Mouse (Mus musculus) fibroblast of lung, adult 2 months (primary cell): ENCODE data around the gene Fabp3.

Source experiments
- DNase-seq: peaks from one replicate; pipeline ENCODE4 v3.0.0-alpha.2; 2011; ENCODE audit warnings: low read depth

Gene Fabp3

DNA sequence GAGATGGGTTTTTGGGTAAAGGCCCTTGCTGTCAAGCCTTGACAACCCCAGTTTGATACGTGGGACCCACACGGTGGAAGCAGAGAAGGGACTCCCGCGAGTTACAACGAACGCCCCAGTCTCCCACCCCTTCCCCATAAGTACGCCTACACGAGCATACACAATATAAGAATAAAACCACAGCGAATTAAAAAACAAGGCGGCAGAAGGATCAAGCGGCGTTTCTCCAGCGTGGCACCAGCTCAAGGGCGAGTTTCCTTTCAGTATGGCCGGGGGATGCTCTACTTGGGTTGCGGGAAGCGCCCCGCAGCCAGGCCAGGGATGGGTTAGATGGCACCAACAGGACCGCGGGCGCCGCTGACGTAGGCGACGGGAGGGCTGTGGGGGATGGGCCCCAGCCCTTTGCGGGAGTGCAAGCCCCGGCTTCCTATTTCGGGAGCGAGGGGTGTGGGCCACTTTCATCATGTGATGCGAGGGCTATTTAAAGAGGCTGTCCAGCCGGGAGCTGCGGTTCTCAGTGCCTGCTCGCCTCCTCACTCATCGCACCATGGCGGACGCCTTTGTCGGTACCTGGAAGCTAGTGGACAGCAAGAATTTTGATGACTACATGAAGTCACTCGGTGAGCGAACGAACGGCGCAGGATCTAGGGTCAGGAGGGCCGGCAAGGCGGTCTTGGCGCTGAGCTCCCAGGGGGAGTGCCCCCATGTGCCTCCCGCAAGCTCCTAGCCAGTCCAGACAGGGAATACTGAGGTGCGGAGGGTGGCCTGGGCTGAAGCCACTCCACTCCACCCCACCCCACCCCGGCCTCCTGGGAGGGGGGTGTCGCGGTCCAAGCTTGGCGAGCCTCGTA lies at the start of gene Fabp3, which contains the start of gene Gm10570:
TSS of gene Fabp3 (plus strand) at position 365 of the 851 bp plus-strand sequence.
TSS of gene Gm10570 (minus strand) at position 444 of the 851 bp plus-strand sequence.
- DNase-seq, result no peak

GRCm38 (mm10) chr4:130260406-130260805 lies 48.0 kb upstream of the Fabp3 start:
- no peak for DNase-seq

DNA sequence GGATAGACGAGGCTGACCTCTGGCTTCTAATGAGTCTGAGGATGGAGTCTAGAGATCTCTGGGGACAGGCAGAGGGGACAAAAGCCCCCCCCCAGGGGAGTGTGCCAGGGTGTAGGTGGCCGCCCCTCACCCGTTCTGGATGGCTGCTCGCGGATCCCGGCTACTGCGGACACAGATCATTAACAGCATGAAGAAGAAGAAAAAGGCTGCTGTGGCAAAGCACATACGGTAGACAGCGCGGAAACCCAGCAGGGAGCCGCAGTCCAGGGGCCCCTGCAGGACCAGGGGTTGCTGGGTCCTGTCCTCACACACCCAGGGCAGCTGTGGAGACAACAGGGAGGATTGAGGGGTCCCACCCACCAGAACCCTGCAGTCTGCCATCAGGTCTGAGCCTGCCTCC lies 44.3 kb upstream of the Fabp3 start:
- DNase-seq, result no peak

DNA sequence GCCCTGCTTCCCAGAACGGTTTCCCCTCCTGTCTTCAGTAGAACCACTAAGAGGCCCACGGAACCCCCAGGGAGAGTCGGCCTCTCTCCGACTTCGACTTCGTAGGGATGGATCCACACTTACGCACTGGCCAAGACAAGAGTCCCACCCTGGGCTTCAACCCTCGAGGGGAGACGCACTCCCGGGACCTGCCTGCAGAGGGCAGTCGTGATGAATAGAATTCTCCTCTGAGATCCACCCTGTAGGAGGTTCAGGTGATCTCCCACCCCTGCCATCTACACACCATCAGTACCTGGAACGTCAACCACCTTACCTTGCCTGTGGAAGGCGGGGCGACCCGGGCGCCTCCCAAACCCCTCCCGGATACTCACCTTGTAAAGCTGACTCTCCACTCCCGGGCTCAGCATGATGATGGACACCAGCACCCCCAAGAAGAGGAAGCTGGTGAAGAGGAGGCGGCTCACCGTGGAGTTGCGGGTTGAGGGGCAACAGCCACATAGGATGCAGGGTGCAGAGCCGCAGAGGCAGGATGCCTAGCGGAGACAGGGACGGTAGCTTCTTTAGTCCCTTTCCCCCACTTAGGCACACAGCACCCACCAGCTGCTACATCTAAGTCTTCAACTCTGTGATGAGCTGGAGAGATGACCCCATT lies 43.6 kb upstream of the Fabp3 start:
- no peak for DNase-seq

DNA sequence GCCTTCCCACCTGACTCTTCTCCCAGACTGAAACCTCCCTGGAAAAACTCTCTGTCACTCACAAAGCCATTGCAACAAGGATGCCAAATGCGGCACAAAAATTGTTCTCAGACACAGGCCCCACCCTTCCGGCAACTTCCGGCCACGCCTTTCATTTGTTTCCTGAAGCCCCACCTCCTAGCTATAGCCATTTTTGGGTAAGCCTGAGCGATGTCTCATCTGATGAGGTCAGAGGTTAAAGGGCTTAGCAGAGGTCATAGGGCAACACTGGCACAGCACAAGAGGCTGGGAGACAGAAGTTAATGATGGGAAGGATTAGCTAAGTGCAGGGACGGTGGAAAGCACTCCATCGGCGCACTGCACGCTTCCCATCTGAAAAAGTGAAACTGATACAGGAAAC lies 41.8 kb upstream of the Fabp3 start:
- no peak for DNase-seq

GRCm38 (mm10) chr4:130267069-130267468 lies 41.3 kb upstream of the Fabp3 start:
- DNase-seq, result no peak

DNA sequence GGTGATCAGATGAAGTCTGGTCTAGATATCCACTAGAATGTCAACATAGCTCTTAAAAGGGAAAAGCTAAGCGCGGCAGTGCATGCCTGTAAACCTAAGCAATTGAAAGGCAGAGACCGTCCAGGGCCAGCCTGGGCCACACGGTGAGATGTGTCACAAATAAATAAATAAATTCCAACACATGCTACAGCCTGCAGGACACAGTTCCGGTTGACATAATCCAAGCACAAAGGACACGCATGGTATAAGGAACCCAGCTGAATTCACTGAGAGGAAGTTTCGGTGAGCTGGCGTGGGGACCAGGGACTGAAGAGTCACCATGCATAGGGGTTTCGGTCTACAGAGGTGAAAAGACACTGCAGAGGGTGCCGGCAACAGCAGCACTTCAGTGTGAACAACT lies 39.7 kb upstream of the Fabp3 start:
- DNase-seq, result no peak

GRCm38 (mm10) chr4:130270089-130270488 lies 38.3 kb upstream of the Fabp3 start:
- DNase-seq, result no peak

DNA sequence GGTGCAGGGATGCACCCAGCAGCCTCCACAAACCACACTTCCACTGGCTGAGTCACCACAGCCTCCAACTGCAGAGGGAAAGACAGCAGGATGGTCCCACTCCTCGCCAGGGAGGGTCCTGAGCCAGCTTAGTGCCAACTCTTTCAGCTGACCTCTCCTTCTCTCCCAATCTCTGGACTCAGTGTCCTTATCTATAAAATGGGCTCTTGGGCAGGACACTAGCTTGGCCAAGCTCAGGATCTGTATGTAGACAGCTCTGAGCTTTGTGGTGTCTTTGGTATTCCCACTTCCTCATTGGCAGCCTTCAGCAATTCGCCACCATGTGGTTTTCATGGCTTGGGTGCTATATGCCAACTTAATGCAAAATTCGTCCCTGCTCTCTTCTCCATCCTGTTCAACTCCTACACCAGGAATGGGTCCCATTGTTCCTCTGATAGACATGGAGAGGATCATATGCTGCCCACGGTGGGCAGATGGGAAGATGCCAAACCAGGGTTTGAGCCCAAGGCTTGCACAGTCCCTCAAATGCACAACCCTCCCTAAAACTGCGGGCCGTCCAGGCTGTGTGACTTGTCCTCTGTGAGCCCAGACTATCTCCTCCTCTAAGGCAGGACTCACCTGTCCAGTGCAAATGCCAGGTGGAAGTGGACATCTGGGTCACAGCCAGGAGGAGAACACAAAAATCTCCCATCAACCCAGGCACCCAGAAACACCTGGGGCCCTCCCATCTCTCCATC lies 37.6 kb upstream of the Fabp3 start:
- DNase-seq, result no peak

GRCm38 (mm10) chr4:130273698-130274345 lies 34.6 kb upstream of the Fabp3 start:
- DNase-seq, result peak; percentile 80

DNA sequence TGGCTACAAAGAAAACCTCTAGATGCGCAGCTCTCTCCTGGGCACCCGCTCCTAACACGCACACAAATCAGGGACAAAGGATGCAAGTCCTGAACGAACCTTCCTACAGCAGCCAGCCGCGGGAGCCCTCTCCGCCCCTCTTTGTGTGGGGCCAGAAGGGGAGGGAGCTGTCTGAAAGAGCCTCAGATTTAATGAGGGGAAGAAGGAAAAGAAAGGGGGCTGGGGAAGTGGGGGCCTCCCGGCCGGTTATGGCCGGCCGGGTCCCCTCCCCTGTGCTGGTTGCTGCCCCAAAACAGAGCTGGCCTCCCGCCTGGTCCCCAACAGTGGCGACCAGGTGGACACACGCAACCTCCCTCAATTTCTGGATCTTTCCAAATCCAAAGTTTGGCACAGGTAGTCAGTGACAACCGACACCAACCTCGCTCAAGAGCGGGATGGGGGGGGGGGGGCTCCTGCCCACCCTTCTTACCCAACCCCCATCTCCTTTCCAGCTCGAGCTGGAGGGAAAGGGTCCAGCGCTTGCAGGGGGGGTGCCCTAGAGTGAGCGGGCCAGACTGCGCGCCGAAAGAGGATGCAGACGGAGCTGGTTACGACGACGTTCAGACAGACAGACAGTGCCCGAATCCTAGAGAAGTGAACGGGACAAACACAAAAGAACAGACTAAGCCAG lies 33.9 kb upstream of the Fabp3 start:
- DNase-seq, result no peak

- no peak for DNase-seq
Observed at GRCm38 (mm10) chr4:130275016-130275822, 33.2 kb upstream of the Fabp3 start.

DNA sequence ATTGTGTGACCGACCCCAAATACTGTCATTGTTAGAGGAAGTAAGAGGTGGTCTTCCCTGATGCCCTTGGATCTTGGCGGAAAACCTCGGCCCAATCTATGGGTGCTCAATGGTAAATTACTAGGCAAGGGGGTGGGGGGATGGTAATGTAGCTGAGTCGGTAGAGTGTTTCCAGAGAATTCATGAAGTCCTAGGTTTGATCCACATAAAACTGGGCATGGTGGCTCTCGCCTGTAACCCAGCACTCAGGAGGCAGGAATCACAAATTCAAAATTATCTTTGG lies 32.6 kb upstream of the Fabp3 start:
- no peak for DNase-seq

DNA sequence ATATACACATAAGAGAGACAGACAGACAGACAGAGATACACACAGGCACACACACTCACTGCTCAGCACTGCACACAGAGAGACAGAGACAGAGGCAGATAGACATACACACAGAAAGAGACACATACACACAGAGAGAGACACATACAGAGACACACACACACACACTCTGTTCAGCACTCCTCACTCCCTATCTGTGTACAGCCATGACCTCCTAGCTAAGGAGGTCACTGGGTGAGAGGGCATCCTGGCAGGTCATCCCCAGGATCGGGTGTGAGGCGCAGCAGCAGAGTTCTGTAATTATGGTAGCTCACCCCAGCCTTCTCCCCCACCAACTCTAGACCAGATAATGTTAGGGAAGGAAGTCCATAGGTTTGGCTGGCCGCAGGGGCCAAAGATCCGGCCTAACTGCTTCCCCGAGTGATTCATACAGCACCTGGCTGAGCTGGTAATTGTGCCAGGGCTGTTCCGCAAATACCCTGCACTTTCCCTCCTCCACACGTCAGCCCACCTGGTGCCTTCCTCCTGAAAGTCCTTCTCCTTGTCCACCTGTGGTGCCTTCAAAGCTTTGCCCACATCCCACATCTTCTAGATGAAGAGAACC lies 31.7 kb upstream of the Fabp3 start:
- no peak for DNase-seq

DNA sequence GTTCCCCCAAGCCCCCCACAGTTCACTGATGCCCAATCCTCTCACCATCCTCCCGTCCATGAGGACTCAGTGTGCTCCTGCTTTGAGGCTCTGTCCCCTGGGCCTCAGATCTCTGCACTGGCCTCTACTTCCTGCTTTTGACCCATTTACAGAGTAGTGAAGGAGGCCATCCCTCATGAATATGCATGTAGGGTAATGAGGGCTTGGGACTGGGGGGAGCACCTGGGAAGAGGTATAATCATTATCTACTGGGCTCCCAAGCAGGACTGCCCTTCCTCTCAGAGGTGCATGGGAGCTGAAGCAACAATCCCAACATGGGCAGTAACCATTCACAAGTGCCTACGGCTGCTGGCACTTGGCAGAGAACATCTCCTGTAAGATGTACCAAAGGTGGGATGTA lies 29.3 kb upstream of the Fabp3 start, which contains the start of gene Serinc2:
TSS of gene Serinc2 (minus strand) at position 101 of the 400 bp plus-strand sequence.
- DNase-seq, result no peak

DNA sequence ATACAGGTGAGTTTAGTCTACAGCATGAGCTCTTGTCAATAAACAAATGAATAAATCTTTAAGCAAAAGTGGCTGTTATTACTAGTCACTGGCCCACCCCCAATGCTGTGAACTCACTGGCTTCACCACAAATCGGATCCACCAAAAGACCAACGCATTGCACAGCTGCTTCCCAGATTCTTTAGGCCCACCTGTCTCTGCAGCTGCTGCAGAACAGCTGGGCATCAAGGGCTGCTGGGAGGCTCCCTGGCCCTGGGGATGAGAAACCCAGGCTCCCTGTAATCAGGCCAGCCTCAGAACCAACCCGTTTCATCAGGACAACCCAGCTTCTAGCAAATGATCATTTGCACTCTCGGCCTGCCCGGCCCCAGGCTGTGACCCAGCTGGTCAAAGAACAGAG lies 25.5 kb upstream of the Fabp3 start:
- DNase-seq, result no peak

DNA sequence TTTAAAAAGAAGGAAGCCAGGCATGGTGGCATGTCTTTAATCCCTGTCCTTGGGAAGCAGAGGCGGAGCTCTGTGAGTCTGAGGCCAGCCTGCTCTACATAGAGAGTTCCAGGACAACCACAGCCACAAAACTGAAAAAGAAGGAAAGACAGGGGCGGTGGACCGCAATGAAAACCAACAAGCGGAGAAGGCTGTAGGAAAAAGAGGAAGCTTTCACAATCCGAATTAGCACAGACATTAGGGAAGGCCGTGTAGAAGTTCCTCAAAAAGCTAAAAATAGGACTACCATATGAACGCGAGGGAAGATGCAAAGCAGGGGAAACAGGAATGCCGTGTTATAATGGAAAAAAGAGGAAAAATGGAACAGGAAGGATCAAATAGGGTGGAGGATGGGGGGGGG lies 24.6 kb upstream of the Fabp3 start:
- DNase-seq, result no peak

- no peak for DNase-seq
Observed at GRCm38 (mm10) chr4:130286531-130286930, 21.9 kb upstream of the Fabp3 start.

- no peak for DNase-seq
Observed at GRCm38 (mm10) chr4:130289824-130290223, 18.6 kb upstream of the Fabp3 start.

GRCm38 (mm10) chr4:130292271-130292670 lies 16.1 kb upstream of the Fabp3 start:
- DNase-seq, result peak; percentile 49

GRCm38 (mm10) chr4:130294513-130294912 lies 13.9 kb upstream of the Fabp3 start:
- DNase-seq, result no peak
